Mouse (Mus musculus): ENCODE data around the gene Disp2. TPM values are rescaled to one million over a fixed set of nuclear protein-coding genes. Genes with fewer than 3 reads are reported as not detected.

Disp2 gene
- polyA plus RNA-seq, 1 experiment from 2014 or later: 24.2 TPM

GRCm38 (mm10) chr2:118776295-118776694, 3.2 kb upstream of the Disp2 start:
- Histone ChIP-seq H3K27ac (replicated peaks) (peak overlapping the region; percentile 85), H3K4me2 (replicated peaks) (no peak overlapping the region), H3K4me3 (no peak overlapping the region), H3K9ac (replicated peaks) (no peak overlapping the region), H3K9me3 (no peaks in the 10 kb centered on the region), H3K4me1 (peaks cover 37% of the 10 kb centered on the region), H3K27me3 (no peaks in the 10 kb centered on the region), H3K36me3 (no peaks in the 10 kb centered on the region)
- peak; percentile 1; the same call in 1 of the 2 replicates for ATAC-seq (replicated peaks)
- WGBS: 75% methylated on average over 2 of the region's 2 CpGs

DNA sequence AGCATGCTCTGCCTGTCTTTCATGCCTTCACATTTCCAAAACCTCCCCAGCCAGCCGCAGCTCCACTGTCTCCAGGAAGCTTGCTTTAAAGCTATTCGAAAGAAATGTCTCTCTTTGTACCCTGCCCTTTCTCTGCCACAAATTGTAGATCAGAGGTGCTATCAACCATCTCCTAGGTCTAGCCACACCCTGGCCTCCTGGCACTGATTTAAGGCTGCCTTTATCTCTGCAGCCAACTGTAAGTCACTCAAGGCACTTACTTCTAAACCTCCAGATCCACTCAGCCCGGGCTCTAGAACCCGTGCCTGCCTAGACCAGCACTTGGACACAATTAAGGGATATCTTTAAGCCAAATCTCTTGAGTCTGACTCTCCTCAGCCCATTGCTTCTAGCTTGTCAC, 1.1 kb upstream of the Disp2 start:
- ATAC-seq (replicated peaks): no peak
- 84% methylated on average over 4 of the region's 4 CpGs for WGBS
- Histone ChIP-seq H3K36me3 (no peaks in the 10 kb centered on the region), H3K4me2 (replicated peaks) (no peak overlapping the region), H3K4me3 (no peak overlapping the region), H3K4me1 (peaks cover 37% of the 10 kb centered on the region), H3K9me3 (no peaks in the 10 kb centered on the region), H3K27ac (replicated peaks) (no peak overlapping the region), H3K9ac (replicated peaks) (no peak overlapping the region), H3K27me3 (no peaks in the 10 kb centered on the region)

GRCm38 (mm10) chr2:118779065-118779464, 454 bp upstream of the Disp2 start:
- Histone ChIP-seq H3K27ac (replicated peaks) (peak overlapping the region; percentile 65), H3K27me3 (no peaks in the 10 kb centered on the region), H3K9ac (replicated peaks) (peak overlapping the region; percentile 51), H3K4me1 (peaks cover 37% of the 10 kb centered on the region), H3K4me2 (replicated peaks) (peak overlapping the region; percentile 62), H3K4me3 (peak overlapping the region; percentile 46), H3K36me3 (no peaks in the 10 kb centered on the region), H3K9me3 (no peaks in the 10 kb centered on the region)
- 8% methylated on average over 10 of the region's 10 CpGs for WGBS
- ATAC-seq (replicated peaks): peak; percentile 14

- H3K4me3 ChIP-seq: no peak overlapping the region
- no peak for ATAC-seq (replicated peaks)
- no peaks in the 10 kb centered on the region; the same call in 1 of the 2 replicates for H3K36me3 ChIP-seq
- H3K4me1 ChIP-seq: peaks cover 23% of the 10 kb centered on the region
- 27% methylated on average over 1 of the region's 1 CpGs for WGBS
- H3K9me3 ChIP-seq: no peaks in the 10 kb centered on the region
- no peaks in the 10 kb centered on the region for H3K27me3 ChIP-seq
- H3K4me2 ChIP-seq (replicated peaks): peak overlapping the region; percentile 62; the same call in 1 of the 2 replicates
- no peak overlapping the region for H3K27ac ChIP-seq (replicated peaks)
- no peak overlapping the region for H3K9ac ChIP-seq (replicated peaks)
Measured at GRCm38 (mm10) chr2:118781115-118781514, 1.6 kb downstream of the Disp2 start.

- Histone ChIP-seq H3K9me3 (no peaks in the 10 kb centered on the region), H3K27me3 (no peaks in the 10 kb centered on the region), H3K4me3 (no peak overlapping the region), H3K4me2 (replicated peaks) (no peak overlapping the region), H3K36me3 (no peaks in the 10 kb centered on the region; the same call in 1 of the 2 replicates), H3K9ac (replicated peaks) (no peak overlapping the region), H3K4me1 (peaks cover 19% of the 10 kb centered on the region), H3K27ac (replicated peaks) (no peak overlapping the region)
- 71% methylated on average over 4 of the region's 4 CpGs for WGBS
- ATAC-seq (replicated peaks): no peak
Measured at GRCm38 (mm10) chr2:118782303-118782702, 2.8 kb downstream of the Disp2 start.

GRCm38 (mm10) chr2:118783093-118783492, 3.6 kb downstream of the Disp2 start:
- no peak for ATAC-seq (replicated peaks)

GRCm38 (mm10) chr2:118783663-118784062, 4.1 kb downstream of the Disp2 start:
- WGBS: 90% methylated on average over 7 of the region's 7 CpGs
- ATAC-seq (replicated peaks): no peak

More at GRCm38 (mm10) chr2:118783093-118783492, 3.6 kb downstream of the Disp2 start:
- Histone ChIP-seq H3K9me3 (no peaks in the 10 kb centered on the region), H3K4me2 (replicated peaks) (no peak overlapping the region), H3K4me1 (peaks cover 19% of the 10 kb centered on the region), H3K27me3 (no peaks in the 10 kb centered on the region), H3K27ac (replicated peaks) (no peak overlapping the region), H3K36me3 (peaks cover 3% of the 10 kb centered on the region; the same call in 1 of the 2 replicates), H3K4me3 (no peak overlapping the region), H3K9ac (replicated peaks) (no peak overlapping the region)
- 64% methylated on average over 5 of the region's 5 CpGs for WGBS

GRCm38 (mm10) chr2:118786525-118786924, 7.0 kb downstream of the Disp2 start:
- 86% methylated on average over 5 of the region's 5 CpGs for WGBS
- Histone ChIP-seq H3K4me3 (no peak overlapping the region), H3K36me3 (peaks cover 5% of the 10 kb centered on the region; the same call in 1 of the 2 replicates), H3K27me3 (no peaks in the 10 kb centered on the region), H3K9ac (replicated peaks) (no peak overlapping the region), H3K27ac (replicated peaks) (no peak overlapping the region), H3K9me3 (no peaks in the 10 kb centered on the region), H3K4me2 (replicated peaks) (no peak overlapping the region), H3K4me1 (peaks cover 18% of the 10 kb centered on the region)
- no peak for ATAC-seq (replicated peaks)

More at GRCm38 (mm10) chr2:118783663-118784062, 4.1 kb downstream of the Disp2 start:
- Histone ChIP-seq H3K36me3 (peaks cover 3% of the 10 kb centered on the region; the same call in 1 of the 2 replicates), H3K9me3 (no peaks in the 10 kb centered on the region), H3K27ac (replicated peaks) (no peak overlapping the region), H3K4me1 (peaks cover 19% of the 10 kb centered on the region), H3K9ac (replicated peaks) (no peak overlapping the region), H3K4me3 (no peak overlapping the region), H3K4me2 (replicated peaks) (no peak overlapping the region), H3K27me3 (no peaks in the 10 kb centered on the region)

DNA sequence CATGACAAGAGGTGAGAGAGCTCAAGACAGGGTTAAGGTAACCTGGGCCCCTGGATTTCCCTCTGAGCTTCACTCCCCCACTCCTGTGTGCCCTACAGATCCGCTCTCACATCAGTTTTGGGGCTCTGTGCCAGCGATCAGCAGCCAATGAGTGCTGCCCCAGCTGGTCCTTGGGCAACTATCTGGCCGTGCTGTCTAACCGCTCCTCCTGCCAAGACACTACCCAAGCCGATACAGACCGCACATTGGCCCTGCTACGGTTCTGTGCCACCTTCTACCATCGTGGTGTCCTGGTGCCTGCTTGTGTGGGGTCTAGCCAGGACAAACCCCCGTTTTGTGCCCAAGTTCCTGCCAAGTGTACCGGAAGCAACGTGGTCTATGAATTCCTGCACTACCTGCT, 10.0 kb downstream of the Disp2 start:
- no peaks in the 10 kb centered on the region for H3K27me3 ChIP-seq
- no peak overlapping the region for H3K9ac ChIP-seq (replicated peaks)
- H3K4me3 ChIP-seq: no peak overlapping the region
- H3K9me3 ChIP-seq: no peaks in the 10 kb centered on the region
- H3K36me3 ChIP-seq: peaks cover 5% of the 10 kb centered on the region; the same call in 1 of the 2 replicates
- peaks cover 18% of the 10 kb centered on the region for H3K4me1 ChIP-seq
- 61% methylated on average over 11 of the region's 11 CpGs for WGBS
- H3K4me2 ChIP-seq (replicated peaks): no peak overlapping the region
- H3K27ac ChIP-seq (replicated peaks): no peak overlapping the region
- 0 out of 2 replicates have a peak, but pooled peaks have one; percentile 37 for ATAC-seq (replicated peaks)

GRCm38 (mm10) chr2:118790221-118790550, 10.7 kb downstream of the Disp2 start:
- H3K9ac ChIP-seq (replicated peaks): no peak overlapping the region
- H3K27ac ChIP-seq (replicated peaks): no peak overlapping the region
- H3K4me3 ChIP-seq: 0 out of 2 replicates have a peak overlapping the region, but pooled peaks have one; percentile 13
- WGBS: 53% methylated on average over 12 of the region's 12 CpGs
- H3K27me3 ChIP-seq: no peaks in the 10 kb centered on the region
- no peak for ATAC-seq (replicated peaks)
- H3K36me3 ChIP-seq: peaks cover 5% of the 10 kb centered on the region; the same call in 1 of the 2 replicates
- peak overlapping the region; percentile 34 for H3K4me2 ChIP-seq (replicated peaks)
- no peaks in the 10 kb centered on the region for H3K9me3 ChIP-seq
- H3K4me1 ChIP-seq: peaks cover 18% of the 10 kb centered on the region

DNA sequence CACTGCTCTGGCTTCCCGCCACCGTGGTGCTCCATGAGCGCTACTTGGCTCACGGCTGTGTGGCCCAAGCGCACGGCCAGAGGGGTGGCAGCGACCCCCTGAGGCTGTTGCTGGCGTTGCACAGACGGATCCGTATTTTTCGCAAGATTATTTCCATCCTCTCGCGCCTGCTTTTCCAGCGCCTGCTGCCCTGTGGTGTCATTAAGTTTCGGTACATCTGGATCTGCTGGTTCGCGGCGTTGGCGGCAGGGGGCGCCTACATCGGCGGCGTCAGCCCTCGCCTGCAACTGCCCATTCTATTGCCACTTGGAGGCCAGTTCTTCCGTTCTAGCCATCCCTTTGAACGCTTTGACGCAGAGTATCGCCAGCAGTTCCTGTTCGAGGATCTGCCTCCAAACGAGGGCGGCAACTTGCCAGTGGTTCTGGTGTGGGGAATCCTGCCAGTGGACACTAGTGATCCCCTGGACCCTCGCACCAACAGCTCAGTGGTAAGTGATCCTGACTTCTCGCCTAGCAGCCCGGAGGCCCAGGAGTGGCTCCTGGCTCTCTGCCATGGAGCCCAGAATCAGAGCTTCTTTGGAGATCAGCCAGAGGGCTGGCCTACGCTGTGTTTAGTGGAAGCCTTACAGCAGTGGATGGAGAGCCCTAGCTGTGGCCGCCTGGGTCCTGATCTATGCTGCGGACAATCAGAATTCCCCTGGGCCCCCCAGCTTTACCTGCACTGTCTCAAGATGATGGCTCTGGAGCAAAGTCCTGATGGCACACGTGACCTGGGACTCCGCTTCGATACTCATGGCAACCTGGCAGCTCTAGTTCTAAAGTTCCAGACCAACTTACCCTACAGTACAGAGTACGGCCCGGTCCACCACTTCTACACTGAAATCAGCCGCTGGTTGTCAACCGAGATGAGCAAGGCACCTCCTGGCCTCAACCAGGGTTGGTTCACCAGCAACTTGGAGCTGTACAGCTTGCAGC, 11.3 kb downstream of the Disp2 start:
- Histone ChIP-seq H3K27me3 (no peaks in the 10 kb centered on the region), H3K4me3 (peak overlapping the region; percentile 13; the same call in 1 of the 2 replicates), H3K4me1 (peaks cover 18% of the 10 kb centered on the region), H3K4me2 (replicated peaks) (peak overlapping the region; percentile 34), H3K9ac (replicated peaks) (no peak overlapping the region; the same call in 1 of the 2 replicates), H3K27ac (replicated peaks) (no peak overlapping the region), H3K9me3 (no peaks in the 10 kb centered on the region), H3K36me3 (peaks cover 5% of the 10 kb centered on the region; the same call in 1 of the 2 replicates)
- 23% methylated on average over 44 of the region's 44 CpGs for WGBS
- ATAC-seq (replicated peaks): peak; percentile 57; the same call in 1 of the 2 replicates

DNA sequence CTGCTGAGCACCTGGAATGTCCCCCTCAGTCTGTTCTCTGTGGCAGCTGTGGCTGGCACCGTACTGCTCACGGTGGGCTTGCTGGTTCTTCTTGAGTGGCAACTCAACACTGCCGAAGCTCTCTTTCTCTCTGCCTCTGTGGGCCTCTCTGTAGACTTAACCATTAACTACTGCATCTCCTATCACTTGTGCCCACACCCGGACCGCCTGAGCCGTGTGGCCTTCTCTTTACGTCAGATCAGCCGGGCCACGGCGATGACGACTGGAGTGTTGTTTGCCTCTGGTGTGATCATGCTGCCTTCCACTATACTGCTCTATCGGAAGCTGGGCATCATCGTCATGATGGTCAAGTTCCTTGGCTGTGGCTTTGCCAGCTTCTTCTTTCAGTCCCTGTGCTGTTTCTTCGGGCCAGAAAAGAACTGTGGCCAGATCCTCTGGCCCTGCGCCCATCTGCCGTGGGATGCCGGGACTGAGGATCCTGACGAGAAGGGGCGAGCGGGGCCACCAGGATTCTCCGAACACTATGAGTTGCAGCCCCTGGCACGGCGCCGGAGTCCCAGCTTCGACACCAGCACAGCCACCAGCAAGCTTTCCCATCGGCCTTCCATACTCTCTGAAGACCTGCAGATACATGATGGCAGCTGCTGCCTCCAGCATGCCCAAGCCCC, 12.2 kb downstream of the Disp2 start:
- Histone ChIP-seq H3K4me2 (replicated peaks) (no peak overlapping the region), H3K36me3 (peaks cover 5% of the 10 kb centered on the region; the same call in 1 of the 2 replicates), H3K9me3 (no peaks in the 10 kb centered on the region), H3K27me3 (no peaks in the 10 kb centered on the region), H3K4me3 (no peak overlapping the region), H3K27ac (replicated peaks) (no peak overlapping the region), H3K9ac (replicated peaks) (no peak overlapping the region), H3K4me1 (peaks cover 18% of the 10 kb centered on the region)
- ATAC-seq (replicated peaks): no peak
- 92% methylated on average over 26 of the region's 26 CpGs for WGBS

Measured in forebrain, embryonic 15.5 days (tissue).